Mouse (Mus musculus) liver, embryonic 14.5 days (tissue): ENCODE measurements at regions not wholly inside any gene's neighbourhood (a gene's known extent, or its start where the extent isn't known, plus 50 kb on each side); places are given as distances from the start of the nearest gene placed in this dataset.

ENCODE experiments used
- ATAC-seq: fragments of 200-750 bp; cut with Nextera tagmentation; 2 replicates; pipeline ENCODE4 v1.8.0; 2017; ENCODE audit warnings: moderate number of reproducible peaks, mild to moderate bottlenecking, moderate library complexity; ENCODE audit not compliant: insufficient read depth
- DNase-seq, 3 experiments: peaks; one replicate each; pipeline ENCODE4 v3.0.0-alpha.2; 2012 to 2013; ENCODE audit warnings: low read depth in 3 of 3, low spot score in 3 of 3
- H3K27ac ChIP-seq: fragments of 300-500 bp; sonication (generic); 2 replicates; pipeline ENCODE4 v1.5.1; 2014; ENCODE audit warnings: moderate library complexity, mild to moderate bottlenecking, control low read depth, inconsistent platforms
- H3K27me3 ChIP-seq: fragments of 300-500 bp; sonication (generic); 2 replicates; pipeline ENCODE4 v1.6.1; 2014; ENCODE audit warnings: mild to moderate bottlenecking, low read length, moderate library complexity; ENCODE audit not compliant: control insufficient read depth, insufficient read depth
- H3K36me3 ChIP-seq: fragments of 300-500 bp; sonication (generic); replicated peaks from 2 replicates; pipeline ENCODE4 v1.6.1; 2014; ENCODE audit warnings: low read depth; ENCODE audit not compliant: control insufficient read depth, insufficient read depth
- H3K4me1 ChIP-seq, 2 experiments: fragments of 200-500 bp in 1 of 2; fragments of 300-500 bp in 1 of 2; sonication (generic) in 1 of 2; replicated peaks; 2 replicates each; pipeline ENCODE4 v1.6.1; 2012 to 2014; ENCODE audit warnings: antibody characterized with exemption in 1 of 2, inconsistent platforms in 1 of 2, low read length in 1 of 2; ENCODE audit not compliant: control insufficient read depth in 2 of 2, insufficient read depth in 2 of 2
- H3K4me2 ChIP-seq: fragments of 300-500 bp; sonication (generic); 2 replicates; pipeline ENCODE4 v1.6.1; 2014; ENCODE audit warnings: low read depth, mild to moderate bottlenecking, control low read depth, moderate library complexity
- H3K4me3 ChIP-seq, 2 experiments: fragments of 200-500 bp in 1 of 2; fragments of 300-500 bp in 1 of 2; sonication (generic) in 1 of 2; 2 replicates each; pipeline ENCODE4 v1.5.1; 2012 to 2014; ENCODE audit warnings: low read depth in 2 of 2, low read length in 2 of 2, mild to moderate bottlenecking in 2 of 2, control low read depth in 1 of 2, inconsistent platforms in 1 of 2, moderate library complexity in 1 of 2; ENCODE audit not compliant: insufficient read depth in 1 of 2
- H3K9ac ChIP-seq: fragments of 300-500 bp; sonication (generic); replicated peaks from 2 replicates; pipeline ENCODE4 v1.6.1; 2014; ENCODE audit warnings: mild to moderate bottlenecking, control low read depth, moderate library complexity
- H3K9me3 ChIP-seq: fragments of 300-500 bp; sonication (generic); 2 replicates; pipeline ENCODE4 v1.6.1; 2016; ENCODE audit warnings: low read length, mixed read lengths; ENCODE audit not compliant: control insufficient read depth
- CTCF ChIP-seq: IDR thresholded peaks from 2 replicates; pipeline ENCODE4 v1.5.1; 2016; ENCODE audit warnings: antibody characterized with exemption, low read depth, control low read depth
- EP300 ChIP-seq: IDR thresholded peaks from 2 replicates; pipeline ENCODE4 v1.6.1; 2016; ENCODE audit warnings: antibody characterized with exemption, low read depth
- WGBS: fragments of 180-500 bp; shearing (Covaris S2); extraction: QIAGEN DNeasy Blood & Tissue Kit; methylation state at CpG from one replicate; pipeline ENCODE4 v1.1.7; 2014; ENCODE audit not compliant: insufficient replicate concordance; 5-methylcytosine and 5-hydroxymethylcytosine counted together

DNA sequence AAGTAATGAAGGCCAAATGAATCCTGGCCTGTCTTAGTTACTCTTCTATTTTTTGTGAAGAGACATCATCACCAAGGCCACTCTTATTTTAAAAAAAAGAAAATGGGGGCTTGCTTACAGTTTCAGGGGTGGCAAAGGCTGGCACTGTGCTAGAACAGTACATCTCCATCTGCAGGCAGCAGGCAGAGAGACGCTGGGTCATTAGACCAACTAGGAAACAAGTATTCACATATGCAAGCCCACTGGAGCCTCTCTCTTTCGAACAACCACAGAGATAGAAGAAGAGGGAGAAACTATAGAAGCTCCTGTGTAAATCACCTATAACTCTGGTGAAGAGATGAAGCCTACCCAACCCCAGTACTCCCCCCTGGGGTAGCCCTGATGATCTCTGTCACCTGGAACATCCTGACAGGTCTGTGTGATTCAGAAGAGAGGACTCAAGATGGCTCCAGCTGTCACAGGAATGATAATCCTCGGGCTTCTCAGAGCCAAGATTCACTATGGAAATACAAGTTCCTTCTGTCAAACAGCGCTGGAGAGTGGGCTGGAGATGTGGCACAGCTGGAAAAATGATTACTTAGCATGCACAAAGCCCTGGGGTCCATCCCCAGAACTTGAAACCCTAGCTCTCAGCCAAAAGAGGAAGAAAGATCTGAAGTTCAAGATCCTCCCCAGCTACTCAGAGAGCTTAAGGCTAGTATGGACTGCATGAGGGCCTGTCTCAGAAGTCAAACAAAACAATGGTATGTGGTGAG lies 395.8 kb downstream of the Actr3 start:
- Histone ChIP-seq H3K4me1 (no peaks in the 10 kb centered on the region), H3K27me3 (no peaks in the 10 kb centered on the region), H3K9me3 (no peaks in the 10 kb centered on the region), H3K9ac (no peak overlapping the region), H3K4me2 (no peak overlapping the region), H3K4me3 (no peak overlapping the region), H3K27ac (no peak overlapping the region), H3K36me3 (no peaks in the 10 kb centered on the region)
- no peak for ATAC-seq
- WGBS = 30% methylated on average over 4 of the region's 4 CpGs
- no peak for TF ChIP-seq CTCF
- no peak for TF ChIP-seq EP300
- no peak for DNase-seq

DNA sequence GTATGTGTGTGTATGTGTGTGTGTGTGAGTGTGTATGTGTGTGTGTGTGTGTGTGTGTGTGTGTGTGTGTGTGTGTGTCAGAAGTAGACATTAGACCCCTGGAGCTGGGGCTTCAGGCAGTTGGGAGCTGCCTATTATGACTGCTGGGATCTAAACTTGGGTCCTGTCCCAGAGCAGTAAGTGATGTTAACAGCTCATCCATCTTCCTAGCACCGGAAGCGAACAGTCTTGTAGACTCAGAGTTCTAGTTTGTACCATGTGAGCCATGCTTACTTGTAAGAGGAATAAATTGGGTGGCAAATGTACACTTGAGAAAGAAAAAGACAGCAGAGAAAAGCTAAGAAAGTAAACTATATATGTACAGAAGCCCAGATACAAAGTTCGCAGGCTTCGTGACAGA lies 422.2 kb downstream of the Actr3 start:
- Histone ChIP-seq H3K4me1 (no peaks in the 10 kb centered on the region), H3K27ac (no peak overlapping the region), H3K4me3 (no peak overlapping the region), H3K9ac (no peak overlapping the region), H3K27me3 (no peaks in the 10 kb centered on the region), H3K36me3 (no peaks in the 10 kb centered on the region), H3K9me3 (no peaks in the 10 kb centered on the region), H3K4me2 (no peak overlapping the region)
- TF ChIP-seq EP300 (no peak), CTCF (no peak)
- ATAC-seq (no peak), DNase-seq (no peak)
- WGBS = 81% methylated on average over 4 of the region's 4 CpGs

DNA sequence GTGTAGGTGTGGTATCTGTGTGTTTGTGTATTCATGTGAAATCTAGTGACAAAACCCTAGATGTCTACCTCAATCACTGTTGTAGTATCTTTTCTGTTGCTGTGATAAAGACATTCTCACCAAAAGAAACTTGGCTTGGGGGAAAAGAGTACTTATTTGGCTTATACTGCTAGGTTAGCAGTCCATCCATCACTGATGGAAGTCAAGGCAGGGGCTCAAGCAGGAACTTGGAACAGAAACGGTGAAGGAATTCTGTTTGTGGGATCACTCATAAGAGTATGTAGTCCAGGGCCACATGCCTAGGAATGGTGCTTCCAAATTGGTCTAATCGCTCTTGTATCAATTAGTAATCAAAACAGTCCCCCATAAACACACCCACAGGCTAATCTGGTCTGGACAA lies 423.6 kb downstream of the Actr3 start:
- H3K27me3 ChIP-seq = no peaks in the 10 kb centered on the region
- no peak overlapping the region for H3K27ac ChIP-seq
- H3K4me2 ChIP-seq = no peak overlapping the region
- 48% methylated on average over 2 of the region's 2 CpGs for WGBS
- no peaks in the 10 kb centered on the region for H3K9me3 ChIP-seq
- no peak overlapping the region for H3K4me3 ChIP-seq
- no peaks in the 10 kb centered on the region for H3K4me1 ChIP-seq
- ATAC-seq = no peak
- no peaks in the 10 kb centered on the region for H3K36me3 ChIP-seq
- no peak for DNase-seq
- no peak for TF ChIP-seq CTCF
- no peak for TF ChIP-seq EP300
- H3K9ac ChIP-seq = no peak overlapping the region

DNA sequence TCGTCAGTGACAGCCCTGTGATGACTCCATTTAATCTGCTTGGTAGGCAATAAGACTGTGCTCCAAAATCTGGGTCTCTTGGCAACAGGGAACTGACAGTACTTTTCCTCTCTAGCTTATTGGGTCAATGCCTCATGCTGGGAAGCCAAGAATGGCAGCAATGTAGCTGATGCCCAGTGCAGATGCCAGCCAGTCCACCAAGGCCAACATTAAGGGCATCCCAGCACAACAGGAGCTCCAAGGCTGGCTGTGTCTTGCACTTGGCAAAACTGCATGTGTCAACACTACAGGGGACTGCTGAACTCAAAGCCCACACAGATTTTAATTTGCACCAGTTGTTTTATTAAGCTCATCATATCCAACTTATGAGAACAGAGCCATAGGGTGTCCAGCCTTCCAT lies 437.9 kb downstream of the Actr3 start:
- TF ChIP-seq CTCF (no peak), EP300 (no peak)
- no peak overlapping the region for H3K4me2 ChIP-seq
- H3K9ac ChIP-seq = no peak overlapping the region
- H3K27me3 ChIP-seq = no peaks in the 10 kb centered on the region
- H3K9me3 ChIP-seq = no peaks in the 10 kb centered on the region
- no peak overlapping the region for H3K27ac ChIP-seq
- no peaks in the 10 kb centered on the region for H3K4me1 ChIP-seq
- H3K36me3 ChIP-seq = no peaks in the 10 kb centered on the region
- ATAC-seq = no peak
- no peak for DNase-seq
- H3K4me3 ChIP-seq = no peak overlapping the region
- WGBS = 26% methylated on average over 1 of the region's 1 CpGs

DNA sequence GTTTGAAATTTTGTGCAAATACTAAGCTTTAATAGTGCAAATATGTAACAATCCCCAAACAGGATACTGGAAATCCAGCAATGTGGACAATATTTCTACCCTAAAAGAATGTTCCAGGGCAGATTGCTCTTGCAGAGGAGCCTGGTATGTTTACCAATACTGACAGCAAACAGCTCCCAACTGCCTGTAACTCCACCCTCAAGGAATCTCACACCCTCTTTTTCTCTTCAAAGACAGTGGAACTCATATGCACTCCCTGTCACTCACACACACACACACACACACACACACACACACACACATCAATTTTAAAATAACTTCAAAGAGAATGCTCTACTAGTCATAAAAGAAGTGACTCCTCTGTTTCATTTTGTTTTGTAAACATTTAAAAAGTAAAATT lies 484.7 kb downstream of the Actr3 start:
- H3K9ac ChIP-seq = no peak overlapping the region
- no peak for DNase-seq
- TF ChIP-seq CTCF = no peak
- TF ChIP-seq EP300 = no peak
- ATAC-seq = no peak
- H3K27ac ChIP-seq = no peak overlapping the region
- no peaks in the 10 kb centered on the region for H3K9me3 ChIP-seq
- H3K36me3 ChIP-seq = no peaks in the 10 kb centered on the region
- no peak overlapping the region for H3K4me2 ChIP-seq
- H3K27me3 ChIP-seq = no peaks in the 10 kb centered on the region
- no peaks in the 10 kb centered on the region for H3K4me1 ChIP-seq
- H3K4me3 ChIP-seq = no peak overlapping the region
